Mouse (Mus musculus): ENCODE results near the gene Baz1b. TPM values are rescaled to one million over a fixed set of nuclear protein-coding genes. Genes with fewer than 3 reads are reported as not detected.

Gene Baz1b
- total and polyA plus RNA-seq, 3 experiments: 67.9 to 232 (median 187) TPM

GRCm38 (mm10) chr5:135172986-135173385, 14.1 kb upstream of the Baz1b start:
- H3K4me1 ChIP-seq (ENCODE audit: insufficient read depth, low read depth, low read length): peaks cover 28% of the 10 kb centered on the region
- TF ChIP-seq CTCF (IDR thresholded peaks at IDR 0.05; ENCODE audit: low read depth, low read length) (no peak), GATA1 (IDR thresholded peaks at IDR 0.05; ENCODE audit: borderline replicate concordance, low read length) (no peak), GATA2 (IDR thresholded peaks at IDR 0.05; ENCODE audit: borderline replicate concordance, low read depth, low read length) (no peak), TAL1 (conservative IDR thresholded peaks at IDR 0.05; ENCODE audit: low read depth, low read length) (no peak), POLR2AphosphoS5 (IDR thresholded peaks at IDR 0.05; ENCODE audit: insufficient replicate concordance, low read depth, low read length) (no peak)
- H3K4me3 ChIP-seq (ENCODE audit: low read depth, low read length): no peak overlapping the region
- no peaks in the 10 kb centered on the region for H3K9me3 ChIP-seq (replicated peaks)
- DNase-seq (ENCODE audit: low spot score) (no peak), ATAC-seq (ENCODE audit: extremely low read depth, insufficient number of reproducible peaks, low FRiP score, poor library complexity, severe bottlenecking) (no peak)
- peaks cover 80% of the 10 kb centered on the region for H3K36me3 ChIP-seq (replicated peaks)
- H3K27me3 ChIP-seq (ENCODE audit: insufficient read depth, low read length): no peaks in the 10 kb centered on the region

DNA sequence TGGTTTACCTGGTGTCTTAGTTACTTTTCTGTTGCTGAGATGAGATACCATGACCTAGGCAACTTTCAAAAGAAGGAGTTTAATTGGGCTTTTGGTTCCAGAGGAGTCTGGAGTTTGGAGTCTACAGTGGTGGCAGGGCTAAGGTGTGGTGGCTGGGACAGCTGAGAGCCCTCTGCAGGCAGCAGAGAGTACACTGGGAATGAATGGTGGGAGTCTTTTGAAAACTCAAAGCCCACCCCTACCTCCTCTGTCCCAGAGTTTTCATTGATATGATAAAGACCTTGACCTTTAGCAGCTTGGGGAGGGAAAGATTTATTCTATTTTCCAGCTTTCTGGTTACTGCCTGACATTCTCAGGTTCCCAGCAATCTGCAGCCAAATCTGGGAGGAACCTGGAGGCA, 12.0 kb upstream of the Baz1b start:
- H3K36me3 ChIP-seq (replicated peaks): peaks cover 96% of the 10 kb centered on the region
- peaks cover 22% of the 10 kb centered on the region for H3K4me1 ChIP-seq (ENCODE audit: insufficient read depth, low read depth, low read length)
- no peak overlapping the region for H3K4me3 ChIP-seq (ENCODE audit: low read depth, low read length)
- DNase-seq (ENCODE audit: low spot score) (no peak), ATAC-seq (ENCODE audit: extremely low read depth, insufficient number of reproducible peaks, low FRiP score, poor library complexity, severe bottlenecking) (no peak)
- no peak for TF ChIP-seq GATA1 (IDR thresholded peaks at IDR 0.05; ENCODE audit: borderline replicate concordance, low read length)
- TF ChIP-seq TAL1 (conservative IDR thresholded peaks at IDR 0.05; ENCODE audit: low read depth, low read length): no peak
- no peak for TF ChIP-seq GATA2 (IDR thresholded peaks at IDR 0.05; ENCODE audit: borderline replicate concordance, low read depth, low read length)
- TF ChIP-seq POLR2AphosphoS5 (IDR thresholded peaks at IDR 0.05; ENCODE audit: insufficient replicate concordance, low read depth, low read length): no peak
- TF ChIP-seq CTCF (IDR thresholded peaks at IDR 0.05; ENCODE audit: low read depth, low read length): no peak
- H3K27me3 ChIP-seq (ENCODE audit: insufficient read depth, low read length): no peaks in the 10 kb centered on the region
- no peaks in the 10 kb centered on the region for H3K9me3 ChIP-seq (replicated peaks)

GRCm38 (mm10) chr5:135178523-135178922, 8.5 kb upstream of the Baz1b start:
- no peaks in the 10 kb centered on the region for H3K9me3 ChIP-seq (replicated peaks)
- H3K4me1 ChIP-seq (ENCODE audit: insufficient read depth, low read depth, low read length): peaks cover 7% of the 10 kb centered on the region
- ATAC-seq (ENCODE audit: extremely low read depth, insufficient number of reproducible peaks, low FRiP score, poor library complexity, severe bottlenecking) (no peak), DNase-seq (ENCODE audit: low spot score) (no peak)
- H3K4me3 ChIP-seq (ENCODE audit: low read depth, low read length): no peak overlapping the region
- TF ChIP-seq TAL1 (conservative IDR thresholded peaks at IDR 0.05; ENCODE audit: low read depth, low read length) (no peak), GATA2 (IDR thresholded peaks at IDR 0.05; ENCODE audit: borderline replicate concordance, low read depth, low read length) (no peak), CTCF (IDR thresholded peaks at IDR 0.05; ENCODE audit: low read depth, low read length) (no peak), POLR2AphosphoS5 (IDR thresholded peaks at IDR 0.05; ENCODE audit: insufficient replicate concordance, low read depth, low read length) (no peak), GATA1 (IDR thresholded peaks at IDR 0.05; ENCODE audit: borderline replicate concordance, low read length) (no peak)
- H3K36me3 ChIP-seq (replicated peaks): peaks cover 97% of the 10 kb centered on the region
- no peaks in the 10 kb centered on the region for H3K27me3 ChIP-seq (ENCODE audit: insufficient read depth, low read length)

DNA sequence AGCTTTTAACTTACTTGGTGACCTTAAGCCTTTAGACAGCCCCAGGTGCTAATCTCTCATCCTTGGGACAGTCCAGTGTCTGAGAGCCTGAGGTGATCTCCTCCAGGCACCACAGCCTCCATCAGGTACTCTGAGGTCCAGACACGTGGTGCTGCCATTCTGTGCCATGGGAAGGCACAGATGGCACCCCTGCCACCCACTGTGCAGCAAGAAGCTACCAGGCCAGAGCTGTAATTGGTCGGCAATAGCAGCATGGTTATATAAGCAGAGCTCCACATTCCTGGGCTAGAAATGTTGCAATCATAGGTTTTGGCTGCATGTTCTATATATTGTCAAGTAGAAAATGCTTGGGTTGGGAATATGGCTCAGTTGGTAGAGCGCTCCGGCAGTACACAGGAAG, 8.1 kb upstream of the Baz1b start:
- TF ChIP-seq POLR2AphosphoS5 (IDR thresholded peaks at IDR 0.05; ENCODE audit: insufficient replicate concordance, low read depth, low read length) (no peak), TAL1 (conservative IDR thresholded peaks at IDR 0.05; ENCODE audit: low read depth, low read length) (no peak), CTCF (IDR thresholded peaks at IDR 0.05; ENCODE audit: low read depth, low read length) (no peak), GATA2 (IDR thresholded peaks at IDR 0.05; ENCODE audit: borderline replicate concordance, low read depth, low read length) (no peak)
- Histone ChIP-seq H3K4me3 (ENCODE audit: low read depth, low read length) (no peak overlapping the region), H3K9me3 (replicated peaks) (no peaks in the 10 kb centered on the region), H3K27me3 (ENCODE audit: insufficient read depth, low read length) (no peaks in the 10 kb centered on the region), H3K4me1 (ENCODE audit: insufficient read depth, low read depth, low read length) (peaks cover 8% of the 10 kb centered on the region), H3K36me3 (replicated peaks) (peaks cover 93% of the 10 kb centered on the region)
- ATAC-seq (ENCODE audit: extremely low read depth, insufficient number of reproducible peaks, low FRiP score, poor library complexity, severe bottlenecking): no peak
- no peak for DNase-seq (ENCODE audit: low spot score)

GRCm38 (mm10) chr5:135179616-135180015, 7.4 kb upstream of the Baz1b start:
- H3K27me3 ChIP-seq (ENCODE audit: insufficient read depth, low read length): no peaks in the 10 kb centered on the region
- DNase-seq (ENCODE audit: low spot score): no peak
- peaks cover 8% of the 10 kb centered on the region for H3K4me1 ChIP-seq (ENCODE audit: insufficient read depth, low read depth, low read length)
- TF ChIP-seq CTCF (IDR thresholded peaks at IDR 0.05; ENCODE audit: low read depth, low read length) (no peak), GATA1 (IDR thresholded peaks at IDR 0.05; ENCODE audit: borderline replicate concordance, low read length) (no peak), TAL1 (conservative IDR thresholded peaks at IDR 0.05; ENCODE audit: low read depth, low read length) (no peak), GATA2 (IDR thresholded peaks at IDR 0.05; ENCODE audit: borderline replicate concordance, low read depth, low read length) (no peak), POLR2AphosphoS5 (IDR thresholded peaks at IDR 0.05; ENCODE audit: insufficient replicate concordance, low read depth, low read length) (no peak)
- H3K9me3 ChIP-seq (replicated peaks): peaks cover 2% of the 10 kb centered on the region
- peaks cover 87% of the 10 kb centered on the region for H3K36me3 ChIP-seq (replicated peaks)
- no peak overlapping the region for H3K4me3 ChIP-seq (ENCODE audit: low read depth, low read length)
- no peak for ATAC-seq (ENCODE audit: extremely low read depth, insufficient number of reproducible peaks, low FRiP score, poor library complexity, severe bottlenecking)

GRCm38 (mm10) chr5:135180796-135181195, 6.3 kb upstream of the Baz1b start:
- H3K27me3 ChIP-seq (ENCODE audit: insufficient read depth, low read length): no peaks in the 10 kb centered on the region
- DNase-seq (ENCODE audit: low spot score): no peak
- peaks cover 6% of the 10 kb centered on the region for H3K9me3 ChIP-seq (replicated peaks)
- H3K4me1 ChIP-seq (ENCODE audit: insufficient read depth, low read depth, low read length): peaks cover 16% of the 10 kb centered on the region
- peaks cover 80% of the 10 kb centered on the region for H3K36me3 ChIP-seq (replicated peaks)
- no peak for TF ChIP-seq POLR2AphosphoS5 (IDR thresholded peaks at IDR 0.05; ENCODE audit: insufficient replicate concordance, low read depth, low read length)
- no peak for TF ChIP-seq TAL1 (conservative IDR thresholded peaks at IDR 0.05; ENCODE audit: low read depth, low read length)
- no peak for TF ChIP-seq CTCF (IDR thresholded peaks at IDR 0.05; ENCODE audit: low read depth, low read length)
- TF ChIP-seq GATA1 (IDR thresholded peaks at IDR 0.05; ENCODE audit: borderline replicate concordance, low read length): no peak
- no peak for TF ChIP-seq GATA2 (IDR thresholded peaks at IDR 0.05; ENCODE audit: borderline replicate concordance, low read depth, low read length)
- no peak overlapping the region for H3K4me3 ChIP-seq (ENCODE audit: low read depth, low read length)
- ATAC-seq (ENCODE audit: extremely low read depth, insufficient number of reproducible peaks, low FRiP score, poor library complexity, severe bottlenecking): no peak
